Mouse (Mus musculus): ENCODE measurements around the gene Atrn. TPM values are rescaled to one million over a fixed set of nuclear protein-coding genes. Genes with fewer than 3 reads are reported as not detected.

The Atrn gene
- polyA plus RNA-seq, 1 experiment from 2014 or later: 6.6 TPM

DNA sequence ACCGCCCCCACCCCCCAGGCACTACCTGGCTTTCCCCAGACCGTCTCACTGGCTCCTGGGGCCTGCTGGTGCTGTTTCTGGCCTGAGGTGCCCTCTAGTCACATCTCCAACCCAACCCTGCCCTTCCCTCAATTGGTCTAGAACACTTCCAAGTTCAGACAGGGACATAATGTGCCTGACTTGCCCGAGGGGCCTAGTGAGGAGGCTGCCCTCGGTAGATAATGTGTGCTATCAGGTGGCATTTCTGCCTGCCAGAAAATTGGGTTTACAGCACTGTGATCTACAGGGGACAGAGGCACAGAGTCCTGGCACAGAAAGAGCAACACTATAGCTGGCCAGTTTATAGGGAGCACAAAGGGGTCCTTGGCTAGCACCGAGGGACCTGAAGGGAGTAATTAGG, 145.7 kb downstream of the Atrn start:
- peaks cover 75% of the 10 kb centered on the region for H3K27me3 ChIP-seq (ENCODE audit: poor library complexity, severe bottlenecking)
- H3K4me3 ChIP-seq: no peak overlapping the region
- peaks cover 34% of the 10 kb centered on the region for H3K4me1 ChIP-seq
- H3K27ac ChIP-seq: no peak overlapping the region
- 77% methylated on average over 5 of the region's 5 CpGs for WGBS
- DNase-seq (ENCODE audit: extremely low spot score, low spot score): no peak
- no peaks in the 10 kb centered on the region for H3K9me3 ChIP-seq
- no peaks in the 10 kb centered on the region for H3K36me3 ChIP-seq (replicated peaks)

DNA sequence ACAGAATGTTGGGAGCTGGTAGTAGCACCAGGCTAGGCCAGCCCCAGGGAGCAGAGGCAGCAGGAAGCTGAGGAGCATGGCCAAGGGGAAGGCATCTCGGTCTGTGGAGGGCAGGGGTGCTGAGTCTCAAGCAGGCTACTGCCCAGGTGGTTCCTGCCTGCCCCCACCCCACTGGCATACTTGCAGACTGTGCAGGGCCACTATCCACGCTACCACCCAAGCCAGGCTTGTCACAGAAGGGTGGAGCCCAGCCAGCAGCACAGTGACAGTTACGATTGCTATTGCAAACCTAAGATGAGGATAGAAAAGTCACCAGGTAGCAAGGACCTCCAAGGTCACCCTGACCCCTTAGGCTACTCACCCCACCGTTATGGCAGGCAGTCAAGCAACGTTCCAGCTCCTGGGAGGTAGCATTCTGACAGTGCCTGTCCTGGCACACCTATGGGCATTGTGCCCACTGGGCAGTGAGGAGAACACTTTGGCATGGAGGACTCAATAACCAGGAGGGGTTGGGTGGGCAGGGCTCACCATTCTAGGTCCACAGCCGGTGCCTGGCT, 146.6 kb downstream of the Atrn start:
- DNase-seq (ENCODE audit: extremely low spot score, low spot score): no peak
- H3K27me3 ChIP-seq (ENCODE audit: poor library complexity, severe bottlenecking): peaks cover 82% of the 10 kb centered on the region

DNA sequence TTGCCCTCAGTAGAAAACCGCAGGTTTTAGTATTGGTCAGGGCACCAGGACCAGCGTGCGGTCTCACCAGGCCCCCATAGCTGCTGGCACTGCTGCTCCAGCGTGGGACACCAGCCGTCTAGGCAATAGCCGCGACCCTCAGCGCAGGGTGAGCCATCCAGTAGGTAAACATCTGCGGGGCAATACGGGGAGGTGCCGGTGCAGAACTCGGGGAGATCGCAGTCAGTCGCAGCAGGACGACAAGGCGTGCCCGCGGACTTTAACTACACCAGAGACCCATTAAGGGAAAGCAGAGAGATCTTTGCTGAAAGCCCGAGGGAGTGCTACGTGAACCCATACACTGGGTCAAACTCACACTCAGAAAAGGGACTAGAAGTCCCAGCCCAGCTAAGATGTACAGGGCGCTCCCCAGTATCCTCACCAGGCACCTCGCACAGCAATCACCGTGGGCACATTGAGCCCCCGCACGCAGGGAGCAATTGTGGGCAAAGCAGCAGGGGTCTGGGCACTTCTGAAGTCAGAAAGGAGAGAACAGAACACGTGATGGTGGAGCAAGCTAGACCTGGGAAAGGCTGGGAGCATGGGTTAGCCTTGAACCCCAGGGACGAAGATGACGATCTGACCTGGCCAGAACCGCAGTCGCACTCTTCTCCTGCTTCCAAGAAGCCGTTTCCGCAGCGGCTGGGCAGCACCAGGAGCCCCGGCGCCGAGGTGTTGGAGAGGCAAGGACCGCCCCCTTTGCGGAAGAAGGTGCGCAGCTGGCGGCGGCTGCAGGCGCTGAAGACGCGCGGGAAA, 147.8 kb downstream of the Atrn start:
- Histone ChIP-seq H3K4me1 (peaks cover 34% of the 10 kb centered on the region), H3K9me3 (no peaks in the 10 kb centered on the region), H3K27ac (no peak overlapping the region), H3K36me3 (replicated peaks) (no peaks in the 10 kb centered on the region), H3K27me3 (ENCODE audit: poor library complexity, severe bottlenecking) (peaks cover 88% of the 10 kb centered on the region), H3K4me3 (peak overlapping the region; percentile 47)
- no peak for DNase-seq (ENCODE audit: extremely low spot score, low spot score)
- 1% methylated on average over 45 of the region's 45 CpGs for WGBS

More for the DNA sequence above, 146.6 kb downstream of the Atrn start:
- H3K4me3 ChIP-seq: no peak overlapping the region
- H3K9me3 ChIP-seq: no peaks in the 10 kb centered on the region
- whole genome bisulfite sequencing: 69% methylated on average over 6 of the region's 6 CpGs
- H3K4me1 ChIP-seq: peaks cover 34% of the 10 kb centered on the region
- no peak overlapping the region for H3K27ac ChIP-seq
- H3K36me3 ChIP-seq (replicated peaks): no peaks in the 10 kb centered on the region

DNA sequence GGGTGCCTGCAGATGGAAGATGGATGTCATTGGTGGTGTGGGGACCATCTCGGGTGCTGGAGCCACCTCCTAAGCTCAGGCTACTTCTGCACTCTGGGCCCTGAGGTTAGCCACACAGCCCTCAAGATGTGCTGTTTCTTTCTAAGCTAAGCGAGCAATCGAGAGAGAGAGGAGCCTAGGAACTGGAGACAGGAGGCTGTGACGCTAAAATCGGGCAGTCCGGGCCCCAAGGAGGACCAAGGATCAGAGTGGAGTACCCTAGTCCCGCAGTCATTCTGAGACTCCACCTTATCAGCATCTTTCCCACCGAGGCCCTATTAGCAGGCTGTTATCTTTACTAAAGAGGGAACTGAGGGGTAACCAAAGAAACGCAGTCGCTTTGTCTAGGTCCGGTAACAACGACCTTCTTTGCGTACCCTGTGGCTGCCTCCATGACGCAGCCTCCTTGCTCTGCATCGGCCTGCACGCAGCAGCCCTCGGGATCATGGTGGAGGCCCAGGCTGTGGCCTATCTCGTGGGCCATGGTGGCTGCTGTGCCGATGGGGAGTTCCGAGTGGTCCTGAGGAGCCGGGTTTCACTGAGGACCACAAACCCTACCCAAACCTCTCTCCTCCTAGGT, 148.5 kb downstream of the Atrn start:
- no peak for DNase-seq (ENCODE audit: extremely low spot score, low spot score)
- WGBS: 1% methylated on average over 21 of the region's 21 CpGs
- H3K4me3 ChIP-seq: peak overlapping the region; percentile 47
- peaks cover 88% of the 10 kb centered on the region for H3K27me3 ChIP-seq (ENCODE audit: poor library complexity, severe bottlenecking)
- no peaks in the 10 kb centered on the region for H3K9me3 ChIP-seq
- peaks cover 34% of the 10 kb centered on the region for H3K4me1 ChIP-seq
- H3K27ac ChIP-seq: no peak overlapping the region
- no peaks in the 10 kb centered on the region for H3K36me3 ChIP-seq (replicated peaks)

DNA sequence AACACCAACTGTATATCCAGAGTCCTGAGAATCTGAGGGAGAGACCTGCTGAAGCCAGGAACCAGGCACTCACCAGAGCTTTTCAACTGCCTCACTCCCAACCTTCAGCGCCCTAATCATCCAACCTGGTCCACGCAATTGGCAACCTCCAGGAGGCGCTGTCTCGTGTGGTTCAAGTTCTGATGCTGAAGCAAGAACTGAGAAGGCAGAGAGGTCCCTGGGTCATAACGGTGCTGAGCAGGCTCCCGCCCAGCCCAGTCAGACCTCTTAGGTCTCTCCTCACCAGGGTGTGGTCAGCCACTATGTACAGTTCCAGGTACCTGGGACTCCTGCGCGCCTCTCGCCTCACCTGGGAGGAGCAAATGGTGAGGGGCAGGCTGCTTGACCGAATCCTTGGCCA, 149.3 kb downstream of the Atrn start:
- no peaks in the 10 kb centered on the region for H3K36me3 ChIP-seq (replicated peaks)
- H3K4me3 ChIP-seq: peak overlapping the region; percentile 47
- H3K4me1 ChIP-seq: peaks cover 43% of the 10 kb centered on the region
- H3K27ac ChIP-seq: no peak overlapping the region
- WGBS: 5% methylated on average over 10 of the region's 10 CpGs
- peaks cover 89% of the 10 kb centered on the region for H3K27me3 ChIP-seq (ENCODE audit: poor library complexity, severe bottlenecking)
- peak; percentile 78 for DNase-seq (ENCODE audit: extremely low spot score, low spot score)
- no peaks in the 10 kb centered on the region for H3K9me3 ChIP-seq

DNA sequence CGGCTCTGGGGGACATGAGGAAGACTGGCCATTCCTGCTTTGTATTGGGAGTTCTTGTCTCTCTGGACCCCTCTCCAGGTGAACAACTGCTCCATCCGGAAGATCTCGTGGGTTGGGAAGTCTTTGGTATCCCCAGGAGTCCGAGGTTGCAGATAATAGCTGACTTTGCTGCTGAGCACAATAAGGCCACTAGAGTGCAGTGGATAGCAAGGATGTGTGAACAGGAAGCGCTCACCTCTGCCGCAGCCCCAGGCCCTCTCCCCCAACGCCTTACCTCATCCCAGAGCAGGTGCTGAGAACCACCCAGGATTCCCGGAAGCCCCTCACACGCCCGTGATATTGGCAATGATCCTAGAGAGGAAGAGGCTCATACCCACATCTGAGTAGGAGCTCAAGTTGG, 149.9 kb downstream of the Atrn start:
- WGBS: 3% methylated on average over 10 of the region's 10 CpGs
- Histone ChIP-seq H3K27me3 (ENCODE audit: poor library complexity, severe bottlenecking) (peaks cover 89% of the 10 kb centered on the region), H3K36me3 (replicated peaks) (no peaks in the 10 kb centered on the region)

DNA sequence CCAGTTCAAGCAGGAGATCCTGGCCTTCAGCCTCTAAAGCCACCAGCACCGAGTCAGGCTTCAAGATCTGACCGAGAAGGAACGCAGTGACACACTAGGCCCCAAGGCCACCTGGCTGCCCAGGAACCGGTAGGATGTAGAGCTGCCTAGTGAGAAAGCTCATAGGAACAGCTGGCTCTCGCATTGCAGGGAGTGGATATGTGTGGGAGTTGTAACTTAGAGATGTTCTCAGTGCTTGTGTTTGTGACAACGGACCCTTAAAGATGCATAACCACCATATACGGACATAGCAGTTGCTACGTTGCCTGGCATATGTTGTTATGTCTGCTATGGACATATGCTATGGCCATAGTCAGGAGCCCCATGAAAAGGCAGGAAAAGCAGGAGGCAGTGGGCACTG, 152.4 kb downstream of the Atrn start:
- no peak overlapping the region for H3K27ac ChIP-seq
- peaks cover 89% of the 10 kb centered on the region for H3K27me3 ChIP-seq (ENCODE audit: poor library complexity, severe bottlenecking)
- DNase-seq (ENCODE audit: extremely low spot score, low spot score): no peak
- H3K4me3 ChIP-seq: no peak overlapping the region
- H3K9me3 ChIP-seq: no peaks in the 10 kb centered on the region
- H3K36me3 ChIP-seq (replicated peaks): no peaks in the 10 kb centered on the region
- WGBS: 92% methylated on average over 8 of the region's 8 CpGs
- H3K4me1 ChIP-seq: peaks cover 54% of the 10 kb centered on the region

More for the DNA sequence above, 149.9 kb downstream of the Atrn start:
- peak; percentile 55 for DNase-seq (ENCODE audit: extremely low spot score, low spot score)
- peak overlapping the region; percentile 47 for H3K4me3 ChIP-seq
- peaks cover 48% of the 10 kb centered on the region for H3K4me1 ChIP-seq
- H3K27ac ChIP-seq: no peak overlapping the region; the same call in 1 of the 2 replicates
- H3K9me3 ChIP-seq: no peaks in the 10 kb centered on the region

DNA sequence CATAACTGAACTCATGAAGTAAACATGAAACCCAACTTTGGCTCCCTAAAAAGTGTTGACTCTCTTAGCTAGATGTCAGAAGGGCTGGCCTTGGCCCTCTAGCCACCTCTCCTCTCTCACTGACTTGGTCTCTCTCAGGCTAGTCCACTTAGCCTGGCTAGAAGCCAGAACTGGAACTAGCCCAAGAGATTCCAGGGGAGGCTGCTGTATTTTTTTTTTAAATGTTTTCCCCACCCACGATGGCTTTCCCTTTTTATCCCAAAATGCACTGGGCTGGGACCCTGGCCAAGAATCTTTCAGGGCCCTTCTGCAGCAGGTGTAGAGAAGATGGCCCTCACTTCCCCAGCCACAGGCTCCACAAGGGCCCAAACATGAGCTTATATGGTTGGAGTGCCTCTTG, 153.1 kb downstream of the Atrn start:
- no peak overlapping the region for H3K4me3 ChIP-seq
- peaks cover 47% of the 10 kb centered on the region for H3K4me1 ChIP-seq

DNA sequence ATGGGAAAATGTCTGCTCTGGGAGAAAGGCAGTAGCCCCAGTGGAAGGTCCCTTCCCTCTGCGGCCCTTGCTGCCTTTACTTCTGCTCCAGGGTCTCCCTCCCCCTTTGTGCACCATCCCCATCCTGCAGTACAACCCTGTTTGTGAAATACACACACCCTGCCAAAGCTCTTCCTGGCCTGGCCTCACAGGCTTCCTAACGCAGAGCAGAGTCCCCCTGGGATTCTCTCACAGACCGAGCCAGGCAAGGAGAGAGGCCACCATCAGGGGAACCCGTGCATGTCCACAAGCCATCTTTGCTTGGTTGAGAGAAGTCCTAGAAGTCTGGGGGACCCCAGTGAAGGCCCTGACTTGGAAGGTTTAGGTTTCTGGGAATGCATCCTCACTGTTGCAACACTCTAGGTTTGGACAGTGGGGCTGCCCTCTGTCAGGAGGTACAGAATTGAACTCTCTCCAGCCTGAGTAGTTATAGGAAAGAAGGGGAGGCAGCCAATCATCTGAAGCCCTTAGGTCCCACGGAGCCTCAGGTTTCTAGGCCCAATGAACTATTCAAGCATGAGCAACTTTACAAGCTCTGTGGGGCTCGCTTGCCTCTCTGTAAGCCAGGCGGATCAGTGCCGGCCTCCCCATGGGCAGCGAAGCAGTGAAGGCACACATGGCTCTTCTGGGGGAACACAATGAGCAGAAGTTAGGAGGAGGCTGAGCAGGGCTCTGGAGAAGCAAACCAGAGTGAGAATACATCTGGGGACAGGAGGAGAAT, 153.7 kb downstream of the Atrn start:
- H3K36me3 ChIP-seq (replicated peaks): no peaks in the 10 kb centered on the region
- 74% methylated on average over 9 of the region's 9 CpGs for WGBS
- H3K4me1 ChIP-seq: peaks cover 41% of the 10 kb centered on the region
- H3K9me3 ChIP-seq: no peaks in the 10 kb centered on the region
- no peak overlapping the region for H3K4me3 ChIP-seq
- H3K27me3 ChIP-seq (ENCODE audit: poor library complexity, severe bottlenecking): peaks cover 89% of the 10 kb centered on the region
- DNase-seq (ENCODE audit: extremely low spot score, low spot score): no peak
- H3K27ac ChIP-seq: peak overlapping the region; percentile 31; the same call in 1 of the 2 replicates

More for the DNA sequence above, 153.1 kb downstream of the Atrn start:
- Histone ChIP-seq H3K27me3 (ENCODE audit: poor library complexity, severe bottlenecking) (peaks cover 89% of the 10 kb centered on the region), H3K36me3 (replicated peaks) (no peaks in the 10 kb centered on the region), H3K27ac (no peak overlapping the region), H3K9me3 (no peaks in the 10 kb centered on the region)
- 76% methylated on average over 1 of the region's 1 CpGs for WGBS
- DNase-seq (ENCODE audit: extremely low spot score, low spot score): no peak

DNA sequence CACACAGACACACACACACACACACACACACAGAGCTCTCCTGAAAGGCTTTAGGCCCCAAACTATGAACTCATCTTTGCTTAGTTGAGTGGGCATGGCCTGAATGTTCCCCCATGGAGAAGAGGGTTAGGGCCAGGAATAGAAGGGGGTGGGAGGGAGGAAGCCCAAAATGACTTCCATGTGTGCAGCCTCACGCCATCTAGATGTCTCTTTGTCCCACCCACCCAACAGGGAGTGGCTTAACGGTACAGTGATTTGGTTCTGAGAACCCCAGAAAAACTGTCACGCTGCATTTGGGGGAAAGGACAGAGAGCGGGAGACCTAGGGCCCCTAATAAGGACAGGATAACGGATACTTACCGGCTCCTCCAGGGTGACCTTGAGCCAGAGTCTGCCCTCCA, 154.5 kb downstream of the Atrn start:
- H3K27me3 ChIP-seq (ENCODE audit: poor library complexity, severe bottlenecking): peaks cover 87% of the 10 kb centered on the region

DNA sequence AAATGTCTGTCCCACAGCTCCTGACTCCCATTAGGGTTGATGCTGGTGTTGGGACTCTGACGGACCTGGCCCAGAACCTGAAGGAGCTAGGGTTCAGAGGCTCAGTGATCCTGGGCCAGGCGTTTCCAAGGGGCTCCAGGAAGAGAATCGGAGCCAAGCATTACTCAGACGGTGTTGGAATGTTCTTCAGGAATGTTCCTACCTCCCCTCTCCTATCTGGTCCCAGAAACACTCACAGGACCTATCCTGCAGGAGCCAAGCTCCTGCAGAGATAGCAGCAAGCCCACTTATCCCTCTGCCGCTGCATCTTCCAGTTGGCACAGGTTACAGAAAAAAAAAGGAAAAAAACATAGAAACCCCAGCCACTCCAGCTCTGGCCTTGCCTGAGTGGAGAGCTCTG, 155.3 kb downstream of the Atrn start:
- Histone ChIP-seq H3K27me3 (ENCODE audit: poor library complexity, severe bottlenecking) (peaks cover 86% of the 10 kb centered on the region), H3K9me3 (no peaks in the 10 kb centered on the region), H3K36me3 (replicated peaks) (no peaks in the 10 kb centered on the region), H3K4me1 (peaks cover 25% of the 10 kb centered on the region), H3K4me3 (no peak overlapping the region), H3K27ac (0 out of 2 replicates have a peak overlapping the region, but pooled peaks have one; percentile 49)
- no peak for DNase-seq (ENCODE audit: extremely low spot score, low spot score)
- 78% methylated on average over 5 of the region's 5 CpGs for WGBS

More for the DNA sequence above, 154.5 kb downstream of the Atrn start:
- peaks cover 33% of the 10 kb centered on the region for H3K4me1 ChIP-seq
- peak overlapping the region; percentile 49; the same call in 1 of the 2 replicates for H3K27ac ChIP-seq
- 58% methylated on average over 6 of the region's 6 CpGs for WGBS
- no peaks in the 10 kb centered on the region for H3K36me3 ChIP-seq (replicated peaks)
- H3K9me3 ChIP-seq: no peaks in the 10 kb centered on the region
- H3K4me3 ChIP-seq: no peak overlapping the region
- DNase-seq (ENCODE audit: extremely low spot score, low spot score): no peak

DNA sequence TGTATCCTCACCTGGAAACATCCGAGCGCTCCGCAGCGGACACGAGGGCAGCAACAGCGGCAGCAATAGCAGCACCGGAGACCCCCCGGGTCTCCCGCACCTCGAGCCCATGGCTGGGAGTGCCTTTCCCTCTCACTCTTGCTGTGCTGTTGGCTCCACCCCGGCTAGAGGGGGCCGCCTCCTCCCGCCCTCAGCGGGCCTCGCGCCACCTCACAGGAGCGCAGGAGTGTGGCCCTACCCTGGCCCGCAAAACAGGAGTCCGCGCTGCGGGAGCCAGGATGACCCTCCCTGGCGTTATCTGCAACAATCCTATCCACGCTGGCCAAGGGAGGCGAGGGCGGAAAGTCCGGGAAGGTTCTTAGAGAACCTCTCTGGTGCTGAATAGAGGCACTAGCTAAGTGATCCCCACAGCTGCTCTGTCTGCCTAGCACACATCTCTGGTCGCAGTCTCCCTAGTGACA, 157.1 kb downstream of the Atrn start, which contains the start of gene Adam33:
Gene Adam33 (minus strand): TSS at position 411 of the 461 bp plus-strand sequence.
- no peak within 1 kb of the TSS; the same call in 1 of the 2 replicates for H3K27ac ChIP-seq
- peaks cover 24% of the 10 kb centered on the region for H3K4me1 ChIP-seq
- H3K9me3 ChIP-seq: no peaks in the 10 kb centered on the region
- H3K4me3 ChIP-seq: peak within 1 kb of the TSS; percentile 43
- no peak for DNase-seq (ENCODE audit: extremely low spot score, low spot score)
- H3K27me3 ChIP-seq (ENCODE audit: poor library complexity, severe bottlenecking): peaks cover 68% of the 10 kb centered on the region
- no peaks in the 10 kb centered on the region for H3K36me3 ChIP-seq (replicated peaks)
- 3% methylated on average over 22 of the region's 27 CpGs for WGBS

Data from forebrain, embryonic 10.5 days (tissue).